9 mouse cellular contexts compared by ENCODE assay signal in the genomic region with DNA sequence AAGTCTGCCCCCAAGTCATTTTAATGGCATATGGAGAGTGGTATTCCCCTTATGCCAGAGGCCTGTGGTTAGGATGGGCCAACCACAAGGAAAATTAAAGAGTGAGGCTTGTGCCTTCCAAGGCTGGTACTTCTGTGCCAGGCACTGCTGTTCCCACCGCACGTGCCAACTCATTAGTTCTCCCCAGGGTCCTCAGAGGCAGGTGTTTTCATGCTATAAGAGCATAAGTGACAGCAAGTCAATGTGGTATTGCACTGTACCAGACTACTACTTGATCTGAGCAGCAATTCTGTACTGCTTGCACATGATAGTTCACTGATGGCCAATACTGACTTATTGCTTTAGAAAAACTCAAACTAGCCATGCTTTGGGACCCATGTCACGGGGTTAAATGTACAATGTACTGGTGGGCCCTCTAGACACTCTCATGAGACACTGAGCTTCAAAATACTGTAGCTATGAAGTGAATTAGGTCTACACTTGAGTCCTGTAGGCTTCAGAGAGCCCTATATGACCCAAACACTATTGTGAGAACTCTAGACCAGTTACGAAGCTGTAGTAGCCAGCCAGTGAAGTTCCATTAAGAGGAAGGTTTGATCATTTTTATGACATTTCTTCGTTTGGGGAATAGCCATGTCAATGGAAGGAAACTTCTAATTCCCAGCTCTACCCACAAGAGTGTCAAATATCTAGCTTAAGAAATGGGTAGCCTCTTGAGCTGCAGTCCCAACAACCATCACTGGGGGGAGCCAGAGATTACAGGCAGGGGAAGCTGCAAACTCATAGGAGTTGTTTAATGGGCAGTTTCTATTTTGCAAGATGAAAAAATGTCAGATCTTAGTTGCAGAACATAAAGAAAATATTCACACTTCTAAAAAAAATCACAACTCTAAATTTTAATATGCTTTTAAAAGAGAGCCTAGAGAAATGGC. TPM values are rescaled to one million over a fixed set of nuclear protein-coding genes. Genes with fewer than 3 reads are reported as not detected.
DNase-seq lines count a peak whose midpoint lies in the region; ATAC-seq lines count a peak whose summit lies in the region.
"Had no signal": no experiment of that assay in that cellular context is flagged by ENCODE, and none has a peak within 500 bp of the region (broad histone marks: within the 10 kb centered on the region; RNA-seq: fewer than 3 reads in every experiment).

No protein-coding gene starts in this region.

- H3K27ac ChIP-seq in heart, embryonic 11.5 days (ENCODE audit: low read depth, low read length), result no peak overlapping the region
- no peak overlapping the region for H3K27ac ChIP-seq in embryonic facial prominence, embryonic 10.5 days (replicated peaks)
- H3K27ac ChIP-seq in heart, embryonic 10.5 days, result no peak overlapping the region

- H3K36me3 ChIP-seq in heart, embryonic 11.5 days (ENCODE audit: control insufficient read depth, insufficient read depth, low read length), result no peaks in the 10 kb centered on the region
- H3K36me3 ChIP-seq in embryonic facial prominence, embryonic 10.5 days (replicated peaks), result peaks cover 7% of the 10 kb centered on the region
- peaks cover 5% of the 10 kb centered on the region for H3K36me3 ChIP-seq in heart, embryonic 10.5 days

- no peaks in the 10 kb centered on the region for H3K9me3 ChIP-seq in heart, embryonic 11.5 days (replicated peaks; ENCODE audit: control insufficient read depth, low read length)
- no peaks in the 10 kb centered on the region for H3K9me3 ChIP-seq in embryonic facial prominence, embryonic 10.5 days
- no peaks in the 10 kb centered on the region for H3K9me3 ChIP-seq in heart, embryonic 10.5 days

- DNase-seq in heart, adult 11 months, result peak; percentile 92
- peak; percentile 89 for DNase-seq in adrenal gland, postnatal 14 days
- DNase-seq in embryonic facial prominence, embryonic 10.5 days (ENCODE audit: low spot score), result peak; percentile 78
- peak; percentile 73 for DNase-seq in heart, embryonic 10.5 days (ENCODE audit: low spot score)
- DNase-seq in layer of hippocampus, postnatal 25 days (ENCODE audit: extremely low spot score in 1 of 2, low spot score in 1 of 2), result peak; percentile 84 to 99
- DNase-seq in mesoderm, embryonic 11.5 days (ENCODE audit: low read depth, low spot score), result peak; percentile 75
- peak; percentile 56 to 69 for DNase-seq in spleen, postnatal 36 days (ENCODE audit: low spot score in 2 of 2)

- WGBS in heart, embryonic 11.5 days (ENCODE audit: insufficient replicate concordance), result 74% methylated on average over 5 of the region's 5 CpGs
- WGBS in embryonic facial prominence, embryonic 10.5 days, result 75% methylated on average over 5 of the region's 5 CpGs
- 72% methylated on average over 5 of the region's 5 CpGs for WGBS in heart, embryonic 10.5 days

- no peak for ATAC-seq in heart, embryonic 11.5 days (replicated peaks; ENCODE audit: insufficient number of reproducible peaks, low FRiP score, low TSS enrichment)

- no peaks in the 10 kb centered on the region for H3K4me1 ChIP-seq in heart, embryonic 11.5 days (ENCODE audit: control insufficient read depth, insufficient read depth, low read length)
- H3K4me1 ChIP-seq in embryonic facial prominence, embryonic 10.5 days, result peaks cover 3% of the 10 kb centered on the region; the same call in 1 of the 2 replicates
- H3K4me1 ChIP-seq in heart, embryonic 10.5 days, result peaks cover 5% of the 10 kb centered on the region; the same call in 1 of the 2 replicates

- no peak overlapping the region for H3K4me3 ChIP-seq in heart, embryonic 11.5 days (ENCODE audit: low read depth, low read length)
- no peak overlapping the region for H3K4me3 ChIP-seq in embryonic facial prominence, embryonic 10.5 days
- H3K4me3 ChIP-seq in heart, embryonic 10.5 days, result no peak overlapping the region

- H3K4me2 ChIP-seq in heart, embryonic 11.5 days, result no peak overlapping the region

- no peak overlapping the region for H3K9ac ChIP-seq in heart, embryonic 11.5 days (ENCODE audit: low read depth, low read length)

- H3K27me3 ChIP-seq in heart, embryonic 11.5 days (ENCODE audit: control insufficient read depth, insufficient read depth, low read length), result no peaks in the 10 kb centered on the region
- no peaks in the 10 kb centered on the region for H3K27me3 ChIP-seq in embryonic facial prominence, embryonic 10.5 days (replicated peaks; ENCODE audit: low read depth, poor library complexity, severe bottlenecking)
- H3K27me3 ChIP-seq in heart, embryonic 10.5 days (ENCODE audit: insufficient read depth, poor library complexity, severe bottlenecking), result no peaks in the 10 kb centered on the region

RNA-seq across cellular contexts. Expression of a gene that starts 10.9 kb away (rescaled TPM):
- not detected in 2 replicates for polyA plus RNA-seq in heart, embryonic 11.5 days (2014; fragmentation: Nextera tagmentation; extraction: Ambion mirVana)
- total RNA-seq in adrenal gland, postnatal 14 days (2021), result 6.0 and 107 TPM in 2 replicates
- not detected in 2 replicates for polyA plus RNA-seq in embryonic facial prominence, embryonic 10.5 days (2016; fragmentation: Nextera tagmentation; extraction: Ambion mirVana)
- 0.08 TPM in 1 of 2 replicates, not detected in the other for polyA plus RNA-seq in heart, embryonic 10.5 days (2016; fragmentation: Nextera tagmentation; extraction: Ambion mirVana)
- total RNA-seq in layer of hippocampus, postnatal 25 days (2021), result not detected
- polyA plus RNA-seq: neural tube, embryonic 14.5 days had no signal

RNA-seq across cellular contexts. Expression of a gene that starts 41.0 kb away (rescaled TPM):
- polyA plus RNA-seq in heart, embryonic 11.5 days (2014; fragmentation: Nextera tagmentation; extraction: Ambion mirVana), result not detected in 2 replicates
- total RNA-seq in adrenal gland, postnatal 14 days (2021), result 2.0 TPM in 1 of 2 replicates, not detected in the other
- polyA plus RNA-seq in embryonic facial prominence, embryonic 10.5 days (2016; fragmentation: Nextera tagmentation; extraction: Ambion mirVana), result not detected in 2 replicates
- polyA plus RNA-seq in heart, embryonic 10.5 days (2016; fragmentation: Nextera tagmentation; extraction: Ambion mirVana), result not detected in 2 replicates
- not detected for total RNA-seq in layer of hippocampus, postnatal 25 days (2021)
- polyA plus RNA-seq: neural tube, embryonic 14.5 days had no signal
